Mouse (Mus musculus) lung, embryonic 14.5 days (tissue): Measurements from ENCODE around the gene Lgals3bp. TPM values are rescaled to one million over a fixed set of nuclear protein-coding genes. Genes with fewer than 3 reads are reported as not detected.

Source experiments
- ATAC-seq: fragments of 200-750 bp; cut with Nextera tagmentation; 2 replicates; pipeline ENCODE4 v1.8.0; 2017; ENCODE audit warnings: mild to moderate bottlenecking, moderate TSS enrichment, moderate library complexity; ENCODE audit not compliant: insufficient read depth
- DNase-seq: peaks from one replicate; pipeline ENCODE4 v3.0.0-alpha.2; 2015
- H3K27ac ChIP-seq: fragments of 300-500 bp; sonication (generic); 2 replicates; pipeline ENCODE4 v1.5.1; 2014; ENCODE audit warnings: low read depth, mild to moderate bottlenecking, moderate library complexity
- H3K27me3 ChIP-seq: fragments of 300-500 bp; sonication (generic); 2 replicates; pipeline ENCODE4 v1.6.1; 2014; ENCODE audit warnings: low read length, control low read depth; ENCODE audit not compliant: insufficient read depth
- H3K36me3 ChIP-seq: fragments of 300-500 bp; sonication (generic); 2 replicates; pipeline ENCODE4 v1.6.1; 2014; ENCODE audit warnings: control low read depth; ENCODE audit not compliant: insufficient read depth
- H3K4me1 ChIP-seq: fragments of 300-500 bp; sonication (generic); 2 replicates; pipeline ENCODE4 v1.6.1; 2014; ENCODE audit warnings: antibody characterized with exemption, control low read depth; ENCODE audit not compliant: insufficient read depth
- H3K4me2 ChIP-seq: fragments of 300-500 bp; sonication (generic); 2 replicates; pipeline ENCODE4 v1.6.1; 2014; ENCODE audit warnings: mild to moderate bottlenecking
- H3K4me3 ChIP-seq: fragments of 300-500 bp; sonication (generic); 2 replicates; pipeline ENCODE4 v1.5.1; 2014; ENCODE audit warnings: low read depth, low read length
- H3K9ac ChIP-seq: fragments of 300-500 bp; sonication (generic); 2 replicates; pipeline ENCODE4 v1.6.1; 2014
- H3K9me3 ChIP-seq: fragments of 300-500 bp; sonication (generic); 2 replicates; pipeline ENCODE4 v1.6.1; 2016; ENCODE audit warnings: low read depth, low read length, control low read depth
- CTCF ChIP-seq: IDR thresholded peaks from 2 replicates; pipeline ENCODE4 v1.5.1; 2016; ENCODE audit warnings: antibody characterized with exemption, low read depth
- WGBS: fragments of 180-500 bp; shearing (Covaris S2); extraction: QIAGEN DNeasy Blood & Tissue Kit; methylation state at CpG from one replicate; pipeline ENCODE4 v1.1.7; 2014; 5-methylcytosine and 5-hydroxymethylcytosine counted together
- polyA plus RNA-seq: library from polyadenylated mRNA; unstranded; fragments of >200 nt; fragmentation: Nextera tagmentation; extraction: Ambion mirVana; gene quantifications from 2 replicates; pipeline ENCODE4 v1.2.1, GENCODE M21; 2014

The Lgals3bp gene
- polyA plus RNA-seq, 1 experiment from 2014 or later, result 2.9 TPM

GRCm38 (mm10) chr11:118414270-118414669 is 12.4 kb upstream of the Lgals3bp start:
- no peak for DNase-seq
- Histone ChIP-seq H3K36me3 (peaks cover 47% of the 10 kb centered on the region), H3K4me1 (peaks cover 4% of the 10 kb centered on the region; the same call in 1 of the 2 replicates), H3K27ac (no peak overlapping the region), H3K9ac (no peak overlapping the region), H3K27me3 (no peaks in the 10 kb centered on the region), H3K4me3 (no peak overlapping the region), H3K9me3 (no peaks in the 10 kb centered on the region), H3K4me2 (no peak overlapping the region)
- WGBS, result 94% methylated on average over 5 of the region's 5 CpGs
- TF ChIP-seq CTCF, result no peak
- no peak for ATAC-seq

GRCm38 (mm10) chr11:118413055-118413454 is 11.2 kb upstream of the Lgals3bp start:
- DNase-seq, result no peak
- Histone ChIP-seq H3K36me3 (peaks cover 54% of the 10 kb centered on the region), H3K4me1 (peaks cover 3% of the 10 kb centered on the region; the same call in 1 of the 2 replicates), H3K27me3 (no peaks in the 10 kb centered on the region), H3K4me2 (no peak overlapping the region), H3K4me3 (no peak overlapping the region), H3K27ac (no peak overlapping the region), H3K9ac (no peak overlapping the region), H3K9me3 (no peaks in the 10 kb centered on the region)
- 84% methylated on average over 4 of the region's 4 CpGs for WGBS
- no peak for TF ChIP-seq CTCF
- no peak for ATAC-seq

- Histone ChIP-seq H3K4me1 (no peaks in the 10 kb centered on the region), H3K27ac (no peak overlapping the region), H3K9me3 (no peaks in the 10 kb centered on the region), H3K27me3 (no peaks in the 10 kb centered on the region), H3K36me3 (peaks cover 58% of the 10 kb centered on the region), H3K9ac (no peak overlapping the region), H3K4me2 (no peak overlapping the region), H3K4me3 (no peak overlapping the region)
- no peak for DNase-seq
- ATAC-seq, result no peak
- WGBS, result 85% methylated on average over 2 of the region's 2 CpGs
- no peak for TF ChIP-seq CTCF
These were observed 10.7 kb upstream of the Lgals3bp start for GRCm38 (mm10) chr11:118412601-118413000.

- no peak overlapping the region for H3K27ac ChIP-seq
- no peak overlapping the region for H3K9ac ChIP-seq
- no peaks in the 10 kb centered on the region for H3K4me1 ChIP-seq
- WGBS, result 92% methylated on average over 8 of the region's 8 CpGs
- H3K27me3 ChIP-seq, result no peaks in the 10 kb centered on the region
- H3K36me3 ChIP-seq, result peaks cover 71% of the 10 kb centered on the region
- no peak for DNase-seq
- TF ChIP-seq CTCF, result no peak
- no peak overlapping the region for H3K4me3 ChIP-seq
- H3K9me3 ChIP-seq, result no peaks in the 10 kb centered on the region
- no peak for ATAC-seq
- H3K4me2 ChIP-seq, result no peak overlapping the region
These were observed 9.4 kb upstream of the Lgals3bp start for GRCm38 (mm10) chr11:118411271-118411670.

GRCm38 (mm10) chr11:118410479-118410878 is 8.6 kb upstream of the Lgals3bp start:
- Histone ChIP-seq H3K4me3 (no peak overlapping the region), H3K9me3 (no peaks in the 10 kb centered on the region), H3K9ac (no peak overlapping the region), H3K4me1 (no peaks in the 10 kb centered on the region), H3K27me3 (no peaks in the 10 kb centered on the region), H3K27ac (no peak overlapping the region), H3K36me3 (peaks cover 76% of the 10 kb centered on the region), H3K4me2 (no peak overlapping the region)
- DNase-seq (no peak), ATAC-seq (no peak)
- 83% methylated on average over 10 of the region's 10 CpGs for WGBS
- no peak for TF ChIP-seq CTCF

GRCm38 (mm10) chr11:118410073-118410444 is 8.2 kb upstream of the Lgals3bp start:
- Histone ChIP-seq H3K4me2 (no peak overlapping the region), H3K4me3 (no peak overlapping the region), H3K4me1 (no peaks in the 10 kb centered on the region), H3K36me3 (peaks cover 72% of the 10 kb centered on the region), H3K27me3 (no peaks in the 10 kb centered on the region), H3K27ac (no peak overlapping the region), H3K9me3 (no peaks in the 10 kb centered on the region), H3K9ac (no peak overlapping the region)
- whole genome bisulfite sequencing, result 73% methylated on average over 1 of the region's 1 CpGs
- DNase-seq, result no peak
- ATAC-seq, result no peak
- TF ChIP-seq CTCF, result no peak

- DNase-seq, result no peak
- Histone ChIP-seq H3K9me3 (no peaks in the 10 kb centered on the region), H3K27me3 (no peaks in the 10 kb centered on the region), H3K36me3 (peaks cover 68% of the 10 kb centered on the region), H3K4me2 (no peak overlapping the region), H3K27ac (no peak overlapping the region), H3K4me1 (no peaks in the 10 kb centered on the region), H3K4me3 (no peak overlapping the region), H3K9ac (no peak overlapping the region)
- no peak for TF ChIP-seq CTCF
- 68% methylated on average over 12 of the region's 12 CpGs for WGBS
- no peak for ATAC-seq
These were observed 7.5 kb upstream of the Lgals3bp start for GRCm38 (mm10) chr11:118409106-118410072.
